Mouse (Mus musculus): Measurements from ENCODE around the gene Myl12a. TPM values are rescaled to one million over a fixed set of nuclear protein-coding genes. Genes with fewer than 3 reads are reported as not detected.
A peak's percentile ranks its signal among the peaks of the same experiment; 100 is the strongest.
"Not testable (repeated sequence)": the region's sequence is repeated elsewhere in the genome, so short reads cannot be mapped to it uniquely, and the experiment has no call there.

Gene Myl12a
- total RNA-seq, 2 experiments from 2014 or later = 728 to 823 TPM

DNA sequence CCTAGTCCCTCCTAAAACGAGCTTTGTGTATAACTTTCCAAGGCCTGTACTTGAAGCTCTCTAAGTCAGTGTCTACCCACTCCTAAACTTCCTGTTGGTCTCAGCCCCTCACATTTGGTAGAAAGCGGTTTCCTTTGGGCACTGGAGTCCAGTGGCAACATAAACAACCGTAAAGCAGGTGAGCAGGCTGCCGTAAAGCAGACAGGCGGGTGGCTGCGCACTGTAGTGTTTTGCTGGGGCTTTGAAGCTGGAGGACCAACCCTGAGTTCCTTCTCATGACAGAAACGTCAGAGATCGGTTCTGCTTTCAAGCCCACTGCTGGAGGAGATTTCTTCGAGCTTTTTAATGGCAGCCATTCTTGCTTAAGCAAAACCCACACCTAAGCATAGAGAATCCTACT is 10.0 kb downstream of the Myl12a start:
- intact Hi-C loops (cut with DNase I) = no loop called here
- no peak for DNase-seq

DNA sequence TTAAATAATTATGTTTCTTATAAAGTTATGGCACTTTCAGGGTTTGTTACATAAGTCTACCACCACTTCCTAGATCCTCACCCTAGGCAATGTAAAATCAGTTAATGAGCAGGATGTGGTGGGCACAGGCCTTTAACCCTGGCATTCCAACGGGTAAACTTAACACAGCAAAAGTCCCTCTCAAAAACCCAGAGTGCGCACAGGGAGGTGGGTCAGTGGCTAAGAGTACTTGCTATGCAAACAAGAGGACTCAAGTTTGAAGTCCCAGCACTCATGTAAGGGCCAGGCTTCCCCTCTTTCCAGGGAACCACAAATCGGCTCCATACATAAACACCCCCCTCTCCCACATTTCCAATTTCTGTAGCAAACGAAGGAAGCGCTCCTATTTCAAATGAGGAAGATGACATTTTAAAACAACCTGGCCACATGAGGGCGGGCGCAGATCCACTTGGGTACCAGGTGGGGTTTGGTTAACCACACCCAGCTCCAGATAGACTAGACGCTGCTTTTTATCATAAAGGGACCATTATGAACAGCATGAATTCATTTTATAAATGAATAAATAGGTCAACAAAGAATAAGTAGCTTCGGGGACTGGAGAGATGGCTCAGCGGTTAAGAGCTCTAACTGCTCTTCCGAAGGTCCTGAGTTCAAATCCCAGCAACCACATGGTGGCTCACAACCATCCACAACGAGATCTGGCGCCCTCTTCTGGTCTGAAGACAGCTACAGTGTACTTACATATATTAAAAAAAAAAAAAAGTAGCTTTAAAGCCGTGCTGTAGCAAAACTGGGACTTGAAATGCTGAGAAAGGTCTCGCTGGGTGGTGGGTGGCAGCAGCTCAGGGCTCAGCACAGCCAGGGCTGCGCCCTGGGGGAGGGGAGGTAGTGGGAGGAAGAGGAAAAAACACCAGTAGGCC is 10.7 kb downstream of the Myl12a start:
- intact Hi-C loops (cut with DNase I) = no loop called here

DNA sequence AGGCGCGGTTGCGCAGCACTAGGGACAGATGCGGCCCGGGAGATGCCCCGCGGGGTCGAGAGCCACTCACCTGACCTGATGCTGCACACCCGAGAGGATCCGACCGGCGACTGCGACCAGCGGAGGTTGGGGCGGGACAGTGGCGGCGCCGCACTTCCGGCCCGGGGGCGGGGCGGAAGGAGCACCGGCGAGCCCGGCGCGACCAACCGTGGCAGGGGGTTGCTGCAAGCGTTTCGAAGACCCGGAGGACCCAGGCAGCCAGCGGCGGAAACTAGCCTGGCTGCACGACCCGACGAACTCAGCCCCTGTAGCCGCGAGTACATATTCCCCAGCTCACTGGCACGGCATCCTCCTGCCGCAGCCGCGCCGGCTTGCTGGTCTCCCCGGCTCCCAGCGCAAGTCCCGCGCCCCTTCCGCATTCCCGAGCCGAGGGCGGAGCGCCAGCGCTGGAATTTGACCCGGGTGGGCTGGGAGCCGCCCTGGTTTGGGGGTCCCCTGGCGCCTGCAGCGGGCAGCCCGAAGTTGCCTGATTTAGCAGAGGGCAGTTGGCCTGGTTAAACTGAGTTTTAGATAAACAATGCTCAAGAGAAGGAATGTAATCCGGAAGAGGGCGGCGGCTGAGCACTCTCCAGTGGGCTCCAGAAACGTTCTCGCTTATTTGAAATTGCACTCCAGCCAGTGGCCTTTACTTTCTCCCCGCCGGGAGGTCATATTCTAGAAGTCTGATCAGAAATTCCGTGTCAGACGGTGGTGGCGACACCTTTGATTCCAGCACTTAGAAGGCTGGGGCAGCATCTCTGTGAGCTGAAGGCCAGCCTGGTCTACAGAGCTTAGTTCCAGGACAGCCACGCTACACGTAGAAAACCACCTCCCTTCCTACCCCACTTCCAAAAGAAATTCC is 12.0 kb downstream of the Myl12a start:
- intact Hi-C loops (cut with DNase I) = no loop called here
- peak; percentile 90 to 91 for DNase-seq

More for the DNA sequence above, 10.7 kb downstream of the Myl12a start:
- DNase-seq = no peak

DNA sequence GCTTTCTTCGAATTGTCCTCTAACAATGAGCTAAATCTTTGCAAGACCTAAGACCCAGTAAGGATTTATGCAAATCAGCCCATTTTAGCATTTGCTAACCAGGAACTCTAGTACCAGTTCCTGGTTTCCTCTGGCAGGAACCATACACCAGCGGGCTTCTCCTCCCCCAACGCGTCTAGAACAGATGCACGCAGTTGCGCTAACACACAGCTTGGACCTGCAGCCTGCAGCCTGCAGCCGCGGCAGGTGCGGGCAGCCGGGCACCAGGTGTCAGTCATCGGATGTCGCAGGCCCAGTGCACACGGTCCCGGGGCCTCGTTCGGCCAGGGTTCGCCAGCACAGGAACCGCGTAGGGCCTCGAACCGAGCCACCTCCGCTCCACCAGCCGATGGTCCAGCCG is 12.7 kb downstream of the Myl12a start:
- intact Hi-C loops (cut with DNase I) = no loop called here
- DNase-seq = no peak

DNA sequence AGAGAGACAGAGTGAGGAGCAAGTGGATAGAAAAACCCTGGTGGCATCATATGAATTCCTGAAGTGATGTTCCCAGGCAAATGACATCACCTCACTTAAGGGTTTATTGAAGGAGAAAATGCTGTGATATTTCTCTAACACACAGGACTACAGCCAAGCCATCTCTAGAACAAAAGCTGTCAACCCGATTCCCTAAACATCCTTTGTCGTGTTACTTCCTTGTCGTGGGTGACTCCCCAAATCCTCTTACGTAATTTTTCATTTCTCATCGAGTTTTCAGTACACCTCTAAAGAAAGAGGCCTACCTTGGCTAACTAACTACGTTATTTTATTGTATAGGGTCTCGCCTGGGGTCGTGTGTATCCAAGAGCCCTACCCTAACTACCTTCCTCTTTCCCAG is 13.2 kb downstream of the Myl12a start:
- intact Hi-C loops (cut with DNase I) = no loop called here
- DNase-seq = no peak

DNA sequence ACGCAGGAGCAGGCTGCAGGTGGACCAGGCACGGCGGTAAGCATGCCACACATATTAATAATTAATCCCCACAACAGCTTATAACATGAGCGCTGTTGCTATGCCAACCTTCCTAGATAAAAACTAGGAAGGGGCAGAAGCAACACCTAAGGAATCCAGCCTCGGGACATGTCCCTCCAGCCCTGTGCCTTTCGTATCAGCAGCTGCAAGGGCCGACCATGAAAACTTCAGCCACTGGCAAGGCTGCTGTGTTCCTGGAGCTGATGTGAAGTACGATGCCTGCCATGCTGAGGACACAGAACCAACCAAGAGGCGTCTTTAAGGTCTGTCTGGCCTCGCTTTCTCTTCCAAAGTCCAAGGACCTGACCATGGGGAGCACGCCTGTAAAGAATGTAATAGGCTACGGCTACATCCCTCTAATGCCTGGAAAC is 14.3 kb downstream of the Myl12a start:
- DNase-seq = no peak
- intact Hi-C loops (cut with DNase I) = no loop called here

DNA sequence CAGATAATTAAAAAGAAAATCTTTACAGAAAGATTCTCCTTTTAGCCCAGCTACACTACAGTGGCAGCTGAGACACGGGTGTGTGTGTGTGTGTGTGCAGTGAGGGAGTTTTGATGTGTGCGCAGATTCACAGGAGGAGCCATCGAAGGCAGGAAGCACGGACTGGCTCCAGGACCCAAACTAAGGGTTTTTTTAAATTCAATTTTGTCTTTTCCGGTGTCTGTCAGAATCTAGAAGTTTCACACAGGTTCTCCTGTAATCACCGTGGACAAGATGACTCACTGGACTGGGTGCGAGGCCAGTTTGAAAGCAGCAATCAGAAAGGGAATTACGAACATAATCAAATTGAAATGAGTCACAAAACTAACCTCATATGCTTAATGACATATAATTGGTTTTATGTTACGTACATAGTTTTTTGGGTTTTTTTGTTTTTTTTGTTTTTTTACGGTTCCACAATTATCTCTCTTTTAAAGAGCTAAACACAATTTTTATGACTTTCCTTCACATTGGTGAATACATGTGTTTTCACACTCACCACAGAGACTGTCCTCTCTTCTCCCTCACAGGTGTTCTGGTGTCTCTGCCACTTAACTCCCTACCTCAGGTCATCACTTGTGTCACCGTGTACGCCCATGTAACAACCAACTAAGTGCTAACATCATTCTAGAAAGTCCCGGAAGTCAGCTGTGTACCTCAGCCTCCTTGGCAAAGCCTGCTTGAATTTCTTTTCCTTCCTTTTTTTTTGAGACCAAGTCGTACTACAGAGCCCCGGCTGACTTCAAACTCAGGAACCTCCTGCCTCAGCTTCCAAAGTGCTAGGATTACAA is 15.6 kb downstream of the Myl12a start:
- no peak for DNase-seq
- intact Hi-C loops (cut with DNase I) = no loop called here

DNA sequence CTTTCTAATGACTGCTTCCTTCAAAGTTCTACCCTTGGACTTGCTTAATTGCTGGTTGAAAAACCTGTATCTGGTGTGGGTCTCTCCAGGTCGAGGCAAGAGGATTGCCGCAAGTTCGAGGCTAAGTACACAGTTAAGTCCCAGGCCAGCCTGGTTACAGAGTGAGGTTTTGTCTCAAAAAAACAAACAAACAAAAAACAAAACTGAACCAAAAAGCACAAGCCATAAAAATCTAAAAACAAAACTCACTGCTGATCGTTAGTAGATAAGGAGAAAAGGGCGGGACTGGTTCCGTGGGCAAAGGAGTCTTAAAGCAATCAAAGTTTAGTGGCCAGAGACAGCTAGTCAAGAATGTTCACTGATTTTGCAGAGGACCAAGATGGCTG is 16.3 kb downstream of the Myl12a start:
- intact Hi-C loops (cut with DNase I) = no loop called here
- DNase-seq = no peak

DNA sequence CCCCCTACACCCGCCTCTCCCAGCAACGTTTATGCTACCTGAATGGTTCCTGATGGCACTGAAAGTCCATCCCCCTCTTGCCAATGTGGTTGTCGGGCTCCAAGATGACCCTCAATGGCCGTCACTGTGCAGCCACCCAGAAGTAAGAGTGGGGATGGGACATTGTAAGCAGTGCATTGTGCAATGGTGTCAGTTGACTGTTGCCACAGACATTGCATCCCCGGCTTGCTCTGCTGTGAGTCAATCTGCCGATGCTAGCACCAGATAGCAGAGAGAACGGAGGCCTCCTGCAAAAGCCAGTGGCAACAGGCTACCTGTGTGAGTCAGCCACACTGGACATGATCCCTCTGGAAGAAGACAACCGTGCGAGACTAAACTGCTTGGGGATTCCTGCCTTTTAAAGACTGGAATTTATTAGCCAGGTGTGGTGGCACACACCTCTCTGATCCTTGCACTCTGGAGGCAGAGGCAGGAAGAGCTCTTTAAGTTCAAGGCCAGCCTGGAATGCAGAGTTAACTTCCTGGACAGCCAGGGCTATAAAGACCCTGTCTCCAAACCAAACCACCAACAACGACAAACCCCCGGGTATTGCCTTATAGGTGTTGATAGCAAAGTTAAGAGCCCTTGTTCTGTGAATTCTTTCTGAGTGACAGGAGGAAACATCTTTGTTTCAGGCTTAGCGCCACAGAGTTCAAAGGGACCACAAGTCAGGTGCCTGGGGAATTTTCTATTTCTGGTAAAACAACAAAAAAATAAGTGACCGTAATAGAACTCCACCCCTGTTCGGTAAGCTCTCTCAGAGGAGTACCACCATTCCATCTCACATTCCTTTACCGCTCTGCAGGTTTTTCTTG is 16.9 kb downstream of the Myl12a start:
- no peak for DNase-seq
- intact Hi-C loops (cut with DNase I) = no loop called here

DNA sequence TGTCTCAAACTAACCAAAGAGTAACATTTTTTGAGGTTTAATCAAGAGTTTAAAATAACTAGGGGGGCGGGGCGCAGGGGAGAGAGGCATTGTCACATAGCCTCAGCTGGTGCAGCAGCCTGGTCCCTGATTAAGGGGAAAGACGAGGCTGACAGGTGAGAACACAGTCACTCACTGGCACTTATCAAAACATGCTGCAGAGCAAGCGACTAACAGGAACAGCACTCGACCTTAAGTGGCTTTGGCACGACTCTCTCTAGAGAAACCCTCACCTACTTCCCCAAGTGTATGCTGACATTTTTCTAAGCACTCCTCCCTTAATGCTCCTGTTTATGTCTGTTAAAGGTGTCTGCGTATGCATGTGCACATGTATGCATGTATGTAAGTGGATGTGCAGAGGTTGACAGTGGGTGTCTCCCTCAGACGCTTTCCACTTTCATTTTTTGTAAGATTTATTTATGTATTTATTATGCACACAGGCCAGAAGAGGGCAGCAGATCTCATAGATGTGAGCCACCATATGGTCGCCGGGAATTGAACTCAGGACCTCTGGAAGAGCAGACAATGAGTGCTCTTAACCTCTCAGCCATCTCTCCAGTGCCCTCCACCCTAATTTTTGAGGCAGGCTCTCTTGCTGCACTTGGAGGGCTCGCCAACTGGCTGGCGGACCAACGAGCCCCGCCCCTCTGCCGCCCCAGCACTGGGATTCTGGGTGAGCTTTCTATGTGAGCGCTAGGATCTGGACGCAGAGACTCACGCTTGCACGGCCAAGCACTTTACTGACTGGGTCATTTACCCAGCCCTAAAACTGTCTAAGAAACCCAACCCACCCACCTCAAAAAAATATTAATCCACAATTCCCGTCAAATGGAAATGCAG is 23.1 kb downstream of the Myl12a start:
- peak in 1 of 2 experiments; percentile 55 for DNase-seq
- intact Hi-C loops (cut with DNase I) = loop anchor here (5.0 kb wide), 2 partner anchors 83 to 218 kb away; no protein-coding TSS in a partner anchor

DNA sequence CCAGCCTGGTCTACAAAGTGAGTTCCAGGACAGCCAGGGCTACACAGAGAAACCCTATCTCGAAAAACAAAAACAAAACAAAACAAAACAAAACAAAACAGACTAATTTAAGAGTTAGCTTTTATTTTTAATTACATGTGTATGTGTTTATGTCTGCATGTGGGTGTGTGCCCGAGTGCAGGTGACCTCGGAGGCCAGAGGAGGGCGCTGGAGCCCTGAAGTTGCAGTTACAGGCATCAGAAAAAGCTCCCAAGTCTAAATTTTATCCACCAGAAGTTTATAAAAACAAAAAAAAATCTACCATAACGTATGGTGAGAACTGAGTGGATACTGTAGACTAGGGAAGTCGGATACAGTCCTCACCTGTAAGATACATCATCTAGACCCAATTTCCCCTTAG is 24.9 kb downstream of the Myl12a start:
- intact Hi-C loops (cut with DNase I) = no loop called here
- no peak for DNase-seq

DNA sequence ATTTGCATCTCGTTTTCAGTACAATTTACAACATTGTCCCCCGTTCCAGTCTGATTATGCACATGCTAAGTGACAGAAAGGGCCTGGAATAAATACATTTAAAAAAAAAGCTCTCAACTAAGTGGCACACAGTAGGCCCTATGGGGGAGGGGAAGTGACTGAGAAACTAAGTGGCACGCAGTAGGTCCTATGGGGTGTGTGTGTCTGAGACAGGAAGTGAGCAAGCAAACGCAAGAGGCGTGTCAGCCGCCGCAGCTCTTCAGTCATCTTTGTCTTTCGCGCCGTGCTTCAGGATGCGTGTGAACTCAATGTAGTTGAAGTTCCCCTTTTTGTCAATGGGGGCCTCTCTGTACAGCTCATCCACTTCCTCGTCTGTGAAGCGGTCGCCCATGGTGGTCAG is 28.6 kb downstream of the Myl12a start:
- DNase-seq; intact Hi-C loops (cut with DNase I): not testable (repeated sequence)

DNA sequence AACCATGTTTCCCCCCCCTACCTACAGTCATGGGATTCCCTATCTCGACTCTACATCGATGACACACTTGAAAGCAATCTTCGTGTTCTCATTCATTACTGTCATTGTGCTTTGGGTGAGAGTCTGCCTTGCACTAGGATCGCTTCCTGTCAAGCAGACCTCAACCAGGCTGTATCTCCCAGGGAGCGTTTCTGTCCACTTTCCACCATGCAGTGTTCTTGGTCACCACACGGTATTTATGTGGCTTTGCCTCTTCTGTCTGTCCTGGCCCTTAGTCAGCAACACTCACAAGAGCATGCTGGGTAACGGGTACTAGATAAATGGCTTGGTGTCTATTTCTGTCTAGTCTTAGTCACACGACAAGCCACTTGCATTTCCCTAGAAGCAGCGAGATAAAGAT is 29.3 kb downstream of the Myl12a start:
- DNase-seq = no peak
- intact Hi-C loops (cut with DNase I) = no loop called here

DNA sequence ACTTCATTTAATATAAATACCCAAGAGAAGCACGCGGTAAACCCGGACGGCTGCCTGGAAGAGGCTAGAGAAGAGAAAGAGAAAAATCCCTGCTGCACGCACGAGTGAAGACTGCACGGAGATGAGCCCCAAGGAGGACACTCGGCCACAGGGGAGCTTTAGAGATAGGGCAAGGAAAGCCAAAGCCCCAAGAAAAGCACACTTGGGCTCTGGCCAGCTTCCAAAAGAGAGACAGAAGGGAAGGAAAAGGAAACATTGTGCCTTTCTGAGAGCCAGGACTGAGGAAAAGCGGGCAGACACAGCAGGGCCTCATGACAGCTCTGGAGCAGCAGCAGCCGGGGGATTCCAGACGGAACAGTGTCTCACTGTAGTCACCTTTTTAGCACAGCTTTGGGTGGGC is 31.5 kb downstream of the Myl12a start:
- no peak for DNase-seq
- intact Hi-C loops (cut with DNase I) = no loop called here

DNA sequence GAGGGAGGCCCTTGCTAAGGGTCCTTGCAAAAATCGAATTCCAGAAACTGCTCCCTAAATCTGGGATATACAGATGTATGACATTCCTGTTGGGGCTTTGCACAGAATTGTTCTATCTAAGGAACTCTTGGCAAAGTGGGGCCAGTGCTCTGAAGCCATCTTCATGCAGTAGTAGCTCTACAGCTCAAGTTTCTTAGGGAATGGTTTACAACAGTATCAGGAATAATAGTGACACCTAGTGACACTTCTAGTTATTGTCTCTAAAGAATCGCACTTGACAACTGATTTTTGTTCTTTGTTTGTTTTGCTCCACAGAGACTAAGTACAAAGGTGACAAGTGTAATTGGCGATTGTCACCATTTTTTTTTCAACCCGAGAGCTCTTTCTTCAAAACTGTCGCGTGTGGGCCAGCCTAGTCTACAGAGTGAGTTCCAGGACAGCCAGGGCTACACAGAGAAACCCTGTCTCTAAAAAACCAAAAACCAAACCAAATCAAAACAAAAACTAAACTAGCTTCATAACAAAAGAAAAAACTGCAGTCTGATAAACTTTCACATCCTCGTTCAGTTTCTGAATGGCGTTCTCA is 34.0 kb downstream of the Myl12a start:
- no peak for DNase-seq
- intact Hi-C loops (cut with DNase I) = loop anchor here (1.0 to 10.0 kb wide), 4 partner anchors 213 to 444 kb away; no protein-coding TSS in a partner anchor

DNA sequence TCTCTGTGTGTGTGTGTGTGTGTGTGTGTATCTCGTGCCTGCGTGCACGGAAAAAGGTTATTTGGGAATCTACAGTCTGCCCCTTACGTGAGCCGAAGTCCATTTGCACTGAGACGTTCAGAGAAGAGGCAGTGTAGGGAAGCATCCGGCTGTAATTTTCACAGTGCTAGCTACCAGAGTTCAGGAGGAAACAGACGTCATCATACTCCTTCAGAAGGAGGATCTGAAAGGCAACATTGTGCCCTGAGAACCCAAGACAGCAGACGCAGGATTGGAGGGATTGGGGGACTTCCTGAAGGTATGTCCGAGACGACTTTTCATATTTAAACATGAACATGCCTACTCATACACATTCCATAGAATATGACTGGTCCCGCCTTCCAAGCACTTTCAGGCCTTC is 35.0 kb downstream of the Myl12a start:
- intact Hi-C loops (cut with DNase I) = loop anchor here (1.0 to 10.0 kb wide), 4 partner anchors 212 to 443 kb away; no protein-coding TSS in a partner anchor
- no peak for DNase-seq

DNA sequence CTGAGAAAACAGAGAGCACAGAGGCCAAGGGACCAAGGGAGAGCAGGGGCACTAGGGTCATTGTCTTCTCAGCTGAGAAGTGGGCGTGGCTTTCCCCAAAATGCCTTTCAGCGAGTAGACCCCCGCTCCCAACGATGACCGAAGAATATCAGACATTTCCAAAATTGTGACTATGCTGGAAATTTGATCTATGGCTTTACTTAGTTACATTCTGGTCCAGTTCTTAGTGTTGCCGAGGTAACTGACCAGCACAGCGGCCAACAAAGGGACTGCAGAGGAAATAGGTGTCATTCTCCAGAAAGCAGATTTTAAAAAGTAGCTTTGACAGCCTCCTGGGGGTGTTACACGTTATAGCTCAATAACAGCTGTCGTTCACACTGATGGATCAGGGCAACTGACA is 35.5 kb downstream of the Myl12a start:
- no peak for DNase-seq
- intact Hi-C loops (cut with DNase I) = loop anchor here (5.0 to 10.0 kb wide), 2 partner anchors 230 to 442 kb away; no protein-coding TSS in a partner anchor

DNA sequence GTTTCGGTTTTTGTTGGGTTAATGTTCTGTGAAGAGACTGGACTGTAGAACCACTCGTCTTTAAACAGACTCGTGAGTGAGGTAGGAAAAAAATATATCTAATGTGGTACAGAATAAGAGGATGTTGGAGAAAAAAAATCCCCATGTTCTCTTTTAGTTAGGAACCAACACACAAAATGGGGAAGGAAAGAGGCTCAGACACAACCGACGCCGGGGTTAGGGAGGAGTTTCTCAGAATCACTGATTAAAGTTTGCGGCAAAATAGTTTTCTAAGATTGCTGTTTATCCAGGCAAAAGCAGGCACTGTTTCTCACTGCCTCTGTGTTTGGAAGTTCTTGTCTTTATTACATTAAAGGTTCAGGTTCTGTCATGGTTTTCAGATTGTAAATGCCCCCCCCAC is 36.6 kb downstream of the Myl12a start:
- DNase-seq = no peak
- intact Hi-C loops (cut with DNase I) = loop anchor here (1.0 to 10.0 kb wide), 3 partner anchors 122 to 441 kb away; no protein-coding TSS in a partner anchor
